Mouse (Mus musculus) ES-Bruce4 (cell line): ENCODE results near the gene Gap43. TPM values are rescaled to one million over a fixed set of nuclear protein-coding genes. Genes with fewer than 3 reads are reported as not detected.

Experiments used
- H3K27ac ChIP-seq: 2 replicates; pipeline ENCODE4 v1.5.1; 2012; ENCODE audit warnings: low read length, inconsistent platforms; ENCODE audit not compliant: insufficient read depth
- H3K27me3 ChIP-seq: 2 replicates; pipeline ENCODE4 v1.6.1; 2012; ENCODE audit warnings: mild to moderate bottlenecking, low read length, inconsistent platforms; ENCODE audit not compliant: control insufficient read depth, poor library complexity, insufficient read depth, severe bottlenecking
- H3K36me3 ChIP-seq: 2 replicates; pipeline ENCODE4 v1.6.1; 2012; ENCODE audit warnings: inconsistent platforms, mild to moderate bottlenecking, low read length, moderate library complexity; ENCODE audit not compliant: control insufficient read depth, poor library complexity, insufficient read depth, severe bottlenecking
- H3K4me1 ChIP-seq: one replicate; pipeline ENCODE4 v1.8.1; 2011; ENCODE audit warnings: low read length; ENCODE audit not compliant: control insufficient read depth, insufficient read depth
- H3K4me3 ChIP-seq: 2 replicates; pipeline ENCODE4 v1.5.1; 2011; ENCODE audit warnings: low read depth, mild to moderate bottlenecking, low read length
- H3K9ac ChIP-seq: 2 replicates; pipeline ENCODE4 v1.6.1; 2012; ENCODE audit warnings: low read depth, mild to moderate bottlenecking, inconsistent platforms; ENCODE audit not compliant: poor library complexity, severe bottlenecking
- H3K9me3 ChIP-seq: replicated peaks from 2 replicates; pipeline ENCODE4 v1.6.1; 2012; ENCODE audit warnings: mild to moderate bottlenecking, low read length, inconsistent platforms; ENCODE audit not compliant: control insufficient read depth, poor library complexity, insufficient read depth, severe bottlenecking
- CTCF ChIP-seq: IDR thresholded peaks from one replicate; pipeline ENCODE4 v1.8.1; 2011; ENCODE audit warnings: low read depth, low read length
- EP300 ChIP-seq: IDR thresholded peaks from 2 replicates; pipeline ENCODE4 v1.6.1; 2011; ENCODE audit warnings: low read depth, low read length; ENCODE audit not compliant: insufficient read depth
- POLR2A ChIP-seq: IDR thresholded peaks from one replicate; pipeline ENCODE4 v1.8.1; 2011; ENCODE audit warnings: low read length; ENCODE audit not compliant: insufficient read depth
- polyA plus RNA-seq: library from polyadenylated mRNA; stranded (reverse); fragments of >200 nt; gene quantifications from 2 replicates; pipeline ENCODE4 v1.2.4, GENCODE M21; 2011; ENCODE audit warnings: low read depth; ENCODE audit not compliant: missing spikeins, insufficient read depth, insufficient read length

The Gap43 gene
- polyA plus RNA-seq, 1 experiment, result 9.9 TPM

- H3K4me3 ChIP-seq, result no peak overlapping the region
- no peak overlapping the region for H3K27ac ChIP-seq
- no peaks in the 10 kb centered on the region for H3K4me1 ChIP-seq
- TF ChIP-seq CTCF (no peak), EP300 (no peak), POLR2A (no peak)
- no peaks in the 10 kb centered on the region for H3K36me3 ChIP-seq
- peaks cover 7% of the 10 kb centered on the region for H3K9me3 ChIP-seq
- H3K9ac ChIP-seq, result no peak overlapping the region
- no peaks in the 10 kb centered on the region for H3K27me3 ChIP-seq
Measured at GRCm38 (mm10) chr16:42275518-42276215, 64.8 kb downstream of the Gap43 start.

- no peak overlapping the region for H3K9ac ChIP-seq
- no peaks in the 10 kb centered on the region for H3K36me3 ChIP-seq
- no peaks in the 10 kb centered on the region for H3K9me3 ChIP-seq
- H3K27ac ChIP-seq, result no peak overlapping the region
- no peaks in the 10 kb centered on the region for H3K27me3 ChIP-seq
- TF ChIP-seq CTCF, result no peak
- no peak for TF ChIP-seq POLR2A
- TF ChIP-seq EP300, result no peak
- H3K4me1 ChIP-seq, result peaks cover 4% of the 10 kb centered on the region
- no peak overlapping the region for H3K4me3 ChIP-seq
Measured at GRCm38 (mm10) chr16:42271213-42271612, 69.2 kb downstream of the Gap43 start.

- TF ChIP-seq POLR2A, result no peak
- TF ChIP-seq EP300, result no peak
- no peak for TF ChIP-seq CTCF
- H3K4me3 ChIP-seq, result no peak overlapping the region
- no peak overlapping the region for H3K9ac ChIP-seq
- no peaks in the 10 kb centered on the region for H3K27me3 ChIP-seq
- H3K9me3 ChIP-seq, result no peaks in the 10 kb centered on the region; the same call in 1 of the 2 replicates
- no peak overlapping the region for H3K27ac ChIP-seq
- peaks cover 4% of the 10 kb centered on the region for H3K4me1 ChIP-seq
- H3K36me3 ChIP-seq, result no peaks in the 10 kb centered on the region
Measured at GRCm38 (mm10) chr16:42269587-42269967, 70.9 kb downstream of the Gap43 start.

DNA sequence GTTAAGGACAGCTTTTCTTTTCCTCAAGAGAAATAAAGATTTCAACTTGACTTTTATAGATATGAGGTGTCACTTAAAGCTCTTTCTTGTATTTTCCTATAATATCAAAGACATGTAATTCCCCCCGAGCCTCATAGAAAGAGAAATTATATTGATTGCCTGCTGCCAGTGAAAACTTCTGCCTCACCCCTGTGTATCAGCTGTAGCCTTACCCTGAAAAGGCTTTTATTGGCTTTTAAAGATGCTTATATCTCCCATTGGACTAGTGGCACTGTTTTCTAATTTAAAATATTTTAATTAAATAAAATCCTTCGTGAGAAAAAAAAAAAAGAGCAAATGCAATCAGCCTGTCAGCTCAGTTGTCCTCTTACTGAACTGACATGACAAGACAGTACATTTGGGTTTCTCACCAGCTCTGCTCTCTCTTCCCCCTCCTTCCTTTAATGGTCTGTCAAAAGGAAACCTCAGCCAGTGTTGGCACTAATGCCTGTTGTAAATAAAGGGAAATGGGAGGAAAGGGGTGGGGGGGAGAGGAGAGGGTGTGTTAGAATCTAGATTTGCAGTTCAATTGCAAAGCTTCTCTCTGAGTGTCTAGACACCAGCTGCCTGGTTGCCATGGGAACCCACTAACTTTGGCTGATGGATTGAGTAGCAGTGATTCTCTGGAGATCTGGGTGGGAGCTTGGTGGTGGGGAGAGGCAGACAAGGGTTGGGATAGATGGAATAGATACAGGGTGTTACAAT lies 71.4 kb downstream of the Gap43 start:
- TF ChIP-seq EP300 (0 out of 2 replicates have a peak, but pooled peaks have one; percentile 28), CTCF (no peak)
- Histone ChIP-seq H3K27me3 (no peaks in the 10 kb centered on the region), H3K9ac (no peak overlapping the region), H3K36me3 (no peaks in the 10 kb centered on the region), H3K27ac (no peak overlapping the region), H3K4me1 (peaks cover 4% of the 10 kb centered on the region), H3K9me3 (no peaks in the 10 kb centered on the region; the same call in 1 of the 2 replicates), H3K4me3 (no peak overlapping the region)

- H3K27ac ChIP-seq, result no peak overlapping the region
- no peak overlapping the region for H3K9ac ChIP-seq
- H3K4me3 ChIP-seq, result no peak overlapping the region
- H3K9me3 ChIP-seq, result no peaks in the 10 kb centered on the region; the same call in 1 of the 2 replicates
- peaks cover 4% of the 10 kb centered on the region for H3K4me1 ChIP-seq
- H3K36me3 ChIP-seq, result no peaks in the 10 kb centered on the region
- H3K27me3 ChIP-seq, result no peaks in the 10 kb centered on the region
- TF ChIP-seq EP300 (no peak), CTCF (no peak), POLR2A (no peak)
Measured at GRCm38 (mm10) chr16:42265185-42265584, 75.3 kb downstream of the Gap43 start.
